Mouse (Mus musculus) cerebellum, postnatal 4 days (tissue): ENCODE measurements around the gene Gpn3.

Source experiments
- DNase-seq, 2 experiments: peaks; one replicate each; pipeline ENCODE4 v3.0.0; 2022; ENCODE audit warnings: low spot score in 2 of 2, mixed read lengths in 1 of 2

The Gpn3 gene

GRCm38 (mm10) chr5:122371591-122372191 lies at the start of gene Gpn3:
Gpn3 (plus strand) TSS chr5:122371876.
- DNase-seq = no peak

DNA sequence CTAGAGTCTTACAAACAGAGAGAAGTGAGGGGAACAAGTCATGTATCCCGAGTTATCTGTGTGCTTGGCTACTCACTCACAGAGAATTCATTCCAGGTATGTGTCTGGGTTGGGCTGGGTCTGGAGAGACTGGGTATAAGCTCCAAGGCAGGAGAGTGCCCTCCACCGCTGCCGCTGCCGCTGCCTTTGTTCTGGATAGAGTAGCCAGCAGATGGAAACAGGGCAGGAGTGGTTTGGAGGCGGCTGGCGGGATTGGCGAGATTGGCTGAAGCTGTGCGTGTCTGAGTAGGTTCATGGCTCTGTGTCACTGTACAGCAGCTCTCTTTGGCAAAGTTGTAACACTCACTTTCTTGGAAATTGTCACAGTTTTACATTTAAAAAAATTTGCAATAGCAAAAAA lies 48.2 kb upstream of the Gpn3 start:
- no peak for DNase-seq

- no peak for DNase-seq
These were observed 46.9 kb upstream of the Gpn3 start for GRCm38 (mm10) chr5:122324608-122325431.

- DNase-seq = no peak
These were observed 46.2 kb upstream of the Gpn3 start for GRCm38 (mm10) chr5:122325477-122325876.

- DNase-seq = no peak
These were observed 44.4 kb upstream of the Gpn3 start for GRCm38 (mm10) chr5:122327283-122327682.

DNA sequence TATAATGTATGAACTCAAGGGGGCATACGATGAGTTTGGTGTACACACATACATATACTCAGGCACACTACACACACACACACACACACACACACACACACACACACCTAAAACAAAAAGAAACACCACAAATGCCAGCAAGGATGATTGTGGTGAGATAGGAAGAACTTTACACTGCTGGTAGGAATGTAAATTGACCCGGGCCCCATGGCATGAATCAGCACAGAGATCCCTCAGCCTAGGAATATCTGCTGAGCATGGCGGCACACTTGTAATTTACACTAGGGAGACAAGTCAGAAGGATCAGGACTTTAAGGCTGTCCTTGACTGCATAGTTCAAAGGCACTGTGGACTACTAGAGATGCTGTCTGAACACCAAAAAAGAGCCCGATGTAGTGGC lies 41.4 kb upstream of the Gpn3 start:
- no peak for DNase-seq

GRCm38 (mm10) chr5:122334682-122335081 lies 37.0 kb upstream of the Gpn3 start:
- DNase-seq = no peak

DNA sequence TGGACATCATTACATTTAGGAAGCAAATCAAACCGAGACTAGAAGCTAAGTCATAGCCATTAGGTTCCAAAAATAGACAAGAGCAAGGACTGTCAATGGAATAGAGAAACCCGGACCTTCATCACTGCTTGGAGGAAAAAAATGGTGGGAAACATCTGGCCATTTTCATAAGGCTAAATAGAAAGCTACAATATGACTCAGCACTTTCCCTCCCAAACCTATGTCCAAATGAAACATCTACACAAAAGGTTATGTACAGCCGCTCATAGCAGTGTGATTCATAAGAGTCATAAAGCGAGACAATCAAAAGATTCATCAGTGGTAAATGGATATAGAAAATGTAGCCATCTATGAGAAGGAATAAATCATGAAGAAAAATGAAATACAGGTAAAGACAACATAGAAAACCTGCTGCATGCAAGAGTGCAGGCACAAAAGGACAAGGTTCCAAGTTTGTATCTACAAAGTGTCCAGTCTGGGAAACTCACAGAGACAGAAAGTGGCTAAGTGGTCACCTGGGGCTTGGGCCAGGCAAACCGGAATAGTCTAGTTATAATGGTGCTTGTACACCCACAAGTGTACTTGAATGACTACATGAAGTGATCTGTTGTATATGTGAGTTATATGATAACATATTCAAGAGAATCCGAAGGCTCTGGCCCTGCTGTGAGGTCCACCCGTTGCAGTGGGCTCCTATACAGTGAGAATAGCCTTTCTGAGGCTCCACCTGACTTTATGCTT lies 35.0 kb upstream of the Gpn3 start:
- no peak for DNase-seq

- no peak for DNase-seq
These were observed 28.8 kb upstream of the Gpn3 start for GRCm38 (mm10) chr5:122342874-122343273.

DNA sequence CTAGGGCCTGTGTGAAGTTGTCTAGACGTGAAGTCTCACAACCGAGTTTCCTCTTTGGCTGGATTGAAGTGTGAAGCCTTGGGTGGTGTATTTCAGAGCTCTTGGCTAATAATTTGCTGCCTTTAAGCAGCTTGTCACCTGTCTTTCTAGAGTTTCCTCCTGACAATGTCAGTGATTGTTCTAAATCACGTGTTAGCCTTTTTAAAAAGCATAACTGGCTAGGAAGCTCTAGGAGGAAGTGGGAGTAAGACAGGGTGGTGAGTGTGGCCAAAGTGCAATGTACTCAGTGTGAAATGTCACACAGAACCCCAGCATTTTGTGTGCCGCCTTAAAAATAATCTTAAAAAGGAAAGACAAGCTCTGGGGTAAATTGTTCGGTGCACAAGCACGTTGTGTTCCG lies 27.9 kb upstream of the Gpn3 start:
- no peak for DNase-seq

DNA sequence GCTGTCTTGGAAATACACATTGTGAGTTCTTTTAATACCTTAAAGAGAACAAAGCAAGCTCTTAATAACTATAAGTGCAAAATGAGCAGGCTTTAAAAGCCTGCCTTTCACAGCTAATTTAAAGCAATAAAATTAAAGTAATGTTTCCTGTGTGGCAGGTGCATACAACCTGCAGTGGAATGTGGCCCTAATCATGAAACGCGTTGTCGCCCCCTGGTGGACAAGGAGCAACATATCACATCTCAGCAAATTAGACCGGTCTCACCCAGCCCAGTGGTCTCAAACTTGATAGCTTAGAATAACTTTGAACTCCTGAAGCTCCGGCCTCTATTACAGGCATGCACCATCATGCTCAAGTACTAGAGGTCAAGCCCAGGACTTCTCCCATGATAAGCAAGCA lies 27.4 kb upstream of the Gpn3 start:
- peak; percentile 55 to 70 for DNase-seq

DNA sequence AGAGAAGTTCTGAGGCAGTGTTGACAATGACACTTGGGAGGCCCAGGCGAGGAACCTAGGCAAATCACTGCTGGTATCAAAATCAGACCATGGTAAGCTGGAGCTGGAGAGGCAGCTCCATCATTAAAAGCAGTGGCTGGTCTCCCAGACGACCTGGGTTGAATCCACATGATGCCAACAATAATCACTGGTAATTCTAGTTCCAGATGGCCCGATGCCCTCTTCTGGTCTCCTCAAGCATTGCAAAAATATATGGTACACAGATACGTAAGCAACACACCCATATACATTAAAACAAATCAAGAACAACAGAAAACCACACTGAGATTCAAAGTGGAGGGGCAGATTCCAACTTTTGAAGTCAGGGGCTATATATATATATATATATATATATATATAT lies 25.9 kb upstream of the Gpn3 start:
- DNase-seq = no peak

DNA sequence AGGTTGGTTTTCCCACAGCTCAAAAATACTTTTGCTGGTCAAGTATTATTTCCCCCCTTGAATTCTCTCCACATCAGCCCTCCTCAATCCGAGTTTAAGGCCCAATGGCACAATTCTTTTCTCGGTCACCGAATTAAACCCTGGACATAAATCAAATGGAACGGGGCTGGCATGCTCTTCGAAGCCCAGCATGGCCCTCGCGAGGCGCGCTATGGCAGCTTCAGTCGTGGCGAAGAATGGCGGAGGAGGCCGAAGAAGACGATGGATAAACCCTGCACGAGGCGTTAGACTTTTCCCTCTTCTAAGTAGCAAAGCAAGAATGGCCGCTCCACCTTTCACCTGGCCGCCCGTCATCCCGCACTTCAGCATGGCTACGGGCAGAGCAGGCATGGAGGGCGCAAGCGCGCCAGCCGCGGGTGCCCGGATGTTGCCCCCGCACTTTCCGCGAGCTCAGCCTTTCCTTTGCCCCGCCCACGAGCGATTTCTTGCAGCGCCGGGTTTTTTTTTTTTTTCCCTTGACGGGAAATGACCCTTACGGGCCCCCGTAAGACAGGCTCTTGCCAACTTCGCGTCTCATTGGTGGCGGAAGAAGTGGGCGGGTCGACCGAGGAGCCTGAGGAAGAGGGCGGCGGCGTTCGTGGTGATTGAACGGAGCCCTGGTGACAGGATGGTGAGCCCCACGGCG lies 17.7 kb upstream of the Gpn3 start, which contains the start of the genes Rad9b and Vps29:
Gene Rad9b (minus strand): TSS at position 427 of the 685 bp plus-strand sequence.
Gene Vps29 (plus strand): TSS at position 563 of the 685 bp plus-strand sequence.
- DNase-seq = peak; percentile 99

GRCm38 (mm10) chr5:122354492-122355067 lies 17.1 kb upstream of the Gpn3 start:
- no peak for DNase-seq

GRCm38 (mm10) chr5:122372192-122372769 lies 605 bp downstream of the Gpn3 start, which contains the start of gene Fam216a:
Fam216a (minus strand) TSS chr5:122372364.
- DNase-seq = peak; percentile 99

GRCm38 (mm10) chr5:122372878-122373277 lies 1.2 kb downstream of the Gpn3 start:
- no peak for DNase-seq

GRCm38 (mm10) chr5:122377101-122377833 lies 5.6 kb downstream of the Gpn3 start:
- no peak for DNase-seq

- DNase-seq = no peak
These were observed 6.5 kb downstream of the Gpn3 start for GRCm38 (mm10) chr5:122378171-122378570.

- peak; percentile 61 to 79 for DNase-seq
These were observed 7.9 kb downstream of the Gpn3 start for GRCm38 (mm10) chr5:122379374-122380155.
